Mouse (Mus musculus): Measurements from ENCODE around the gene She.

Gene She

GRCm38 (mm10) chr3:89817056-89817455 lies 14.1 kb upstream of the She start:
- peak; percentile 50 for DNase-seq (ENCODE audit: extremely low read depth, low read depth)

- DNase-seq (ENCODE audit: extremely low read depth, low read depth) = no peak
Observed at GRCm38 (mm10) chr3:89818605-89819004, 12.6 kb upstream of the She start.

GRCm38 (mm10) chr3:89819897-89820296 lies 11.3 kb upstream of the She start:
- DNase-seq (ENCODE audit: extremely low read depth, low read depth) = peak; percentile 49

GRCm38 (mm10) chr3:89820311-89821095 lies 10.7 kb upstream of the She start:
- DNase-seq (ENCODE audit: extremely low read depth, low read depth) = peak; percentile 83

GRCm38 (mm10) chr3:89821096-89821513 lies 10.1 kb upstream of the She start:
- DNase-seq (ENCODE audit: extremely low read depth, low read depth) = peak; percentile 70

- peak; percentile 41 for DNase-seq (ENCODE audit: extremely low read depth, low read depth)
Observed at GRCm38 (mm10) chr3:89821548-89822480, 9.4 kb upstream of the She start.

- DNase-seq (ENCODE audit: extremely low read depth, low read depth) = peak; percentile 59
Observed at GRCm38 (mm10) chr3:89823594-89823993, 7.6 kb upstream of the She start.

- DNase-seq (ENCODE audit: extremely low read depth, low read depth) = no peak
Observed at GRCm38 (mm10) chr3:89826295-89826694, 4.9 kb upstream of the She start.

GRCm38 (mm10) chr3:89835362-89835761 lies 4.2 kb downstream of the She start:
- DNase-seq (ENCODE audit: extremely low read depth, low read depth) = no peak

GRCm38 (mm10) chr3:89842258-89842657 lies 11.1 kb downstream of the She start:
- peak; percentile 82 for DNase-seq (ENCODE audit: extremely low read depth, low read depth)

- peak; percentile 96 for DNase-seq (ENCODE audit: extremely low read depth, low read depth)
Observed at GRCm38 (mm10) chr3:89843148-89843547, 12.0 kb downstream of the She start.

- no peak for DNase-seq (ENCODE audit: extremely low read depth, low read depth)
Observed at GRCm38 (mm10) chr3:89845814-89846213, 14.6 kb downstream of the She start.

GRCm38 (mm10) chr3:89847126-89847525 lies 16.0 kb downstream of the She start:
- no peak for DNase-seq (ENCODE audit: extremely low read depth, low read depth)

- DNase-seq (ENCODE audit: extremely low read depth, low read depth) = no peak
Observed at GRCm38 (mm10) chr3:89847596-89847995, 16.4 kb downstream of the She start.

- DNase-seq (ENCODE audit: extremely low read depth, low read depth) = no peak
Observed at GRCm38 (mm10) chr3:89848083-89848482, 16.9 kb downstream of the She start.

GRCm38 (mm10) chr3:89853752-89854151 lies 22.6 kb downstream of the She start:
- DNase-seq (ENCODE audit: extremely low read depth, low read depth) = no peak

- DNase-seq (ENCODE audit: extremely low read depth, low read depth) = peak; percentile 34
Observed at GRCm38 (mm10) chr3:89857353-89857752, 26.2 kb downstream of the She start.

- DNase-seq (ENCODE audit: extremely low read depth, low read depth) = peak; percentile 64
Observed at GRCm38 (mm10) chr3:89858123-89858522, 27.0 kb downstream of the She start.

- DNase-seq (ENCODE audit: extremely low read depth, low read depth) = no peak
Observed at GRCm38 (mm10) chr3:89858888-89859287, 27.7 kb downstream of the She start.

- DNase-seq (ENCODE audit: extremely low read depth, low read depth) = no peak
Observed at GRCm38 (mm10) chr3:89859936-89860335, 28.8 kb downstream of the She start.

GRCm38 (mm10) chr3:89860343-89860742 lies 29.2 kb downstream of the She start:
- no peak for DNase-seq (ENCODE audit: extremely low read depth, low read depth)

- DNase-seq (ENCODE audit: extremely low read depth, low read depth) = no peak
Observed at GRCm38 (mm10) chr3:89861070-89861469, 29.9 kb downstream of the She start.

Data from MEL-GATA-1-ER (cell line).